Mouse (Mus musculus) cortical plate, adult 2 months (tissue): Measurements from ENCODE around the gene Agrn.

Source experiments
- CTCF ChIP-seq: fragments of 200-500 bp; IDR thresholded peaks from 2 replicates; pipeline ENCODE4 v1.5.1; 2011; ENCODE audit warnings: mild to moderate bottlenecking, control low read depth, low read length; ENCODE audit not compliant: insufficient read depth; ENCODE audit errors: extremely low read depth
- POLR2A ChIP-seq: fragments of 200-500 bp; IDR thresholded peaks from 2 replicates; pipeline ENCODE4 v1.6.1; 2011; ENCODE audit warnings: mild to moderate bottlenecking, low read length, control low read depth; ENCODE audit not compliant: insufficient read depth; ENCODE audit errors: extremely low read depth

- TF ChIP-seq CTCF (no peak), POLR2A (no peak)
Measured at GRCm38 (mm10) chr4:156203413-156204131, 6.3 kb upstream of the Agrn start.
